In genomic region chr11:102755391-102755790, GRCm38 (mm10) we compare ENCODE assay signal across 29 mouse cellular contexts. TPM values are rescaled to one million over a fixed set of nuclear protein-coding genes. Genes with fewer than 3 reads are reported as not detected.
A peak's percentile ranks its signal among the peaks of the same experiment; 100 is the strongest.
DNase-seq lines count a peak whose midpoint lies in the region; ATAC-seq and TF ChIP-seq lines count a peak whose summit lies in the region.
"Had no signal": no experiment of that assay in that cellular context is flagged by ENCODE, and none has a peak within 500 bp of the region (broad histone marks: within the 10 kb centered on the region; RNA-seq: fewer than 3 reads in every experiment).

No protein-coding gene starts in this region.

- H3K9ac ChIP-seq in forebrain, embryonic 15.5 days (replicated peaks), result no peak overlapping the region
- H3K9ac ChIP-seq in hindbrain, embryonic 13.5 days, result no peak overlapping the region
- no peak overlapping the region for H3K9ac ChIP-seq in hindbrain, embryonic 14.5 days
- no peak overlapping the region for H3K9ac ChIP-seq in neural tube, embryonic 13.5 days
- no peak overlapping the region for H3K9ac ChIP-seq in hindbrain, postnatal 0 days (replicated peaks; ENCODE audit: low read length)
- H3K9ac ChIP-seq: embryonic facial prominence, embryonic 12.5 days; liver, embryonic 12.5 days; liver, postnatal 0 days; neural tube, embryonic 12.5 days had no signal

- H3K36me3 ChIP-seq in forebrain, embryonic 10.5 days (replicated peaks), result no peaks in the 10 kb centered on the region
- no peaks in the 10 kb centered on the region for H3K36me3 ChIP-seq in forebrain, embryonic 15.5 days
- H3K36me3 ChIP-seq in hindbrain, embryonic 13.5 days, result no peaks in the 10 kb centered on the region
- no peaks in the 10 kb centered on the region for H3K36me3 ChIP-seq in hindbrain, embryonic 14.5 days (replicated peaks; ENCODE audit: control insufficient read depth, insufficient read depth)
- H3K36me3 ChIP-seq in neural tube, embryonic 13.5 days, result no peaks in the 10 kb centered on the region
- H3K36me3 ChIP-seq in hindbrain, postnatal 0 days (ENCODE audit: insufficient read depth, low read length), result no peaks in the 10 kb centered on the region
- H3K36me3 ChIP-seq: embryonic facial prominence, embryonic 12.5 days; limb, embryonic 12.5 days; liver, embryonic 12.5 days; neural tube, embryonic 12.5 days had no signal

- peak overlapping the region; percentile 81; the same call in 1 of the 2 replicates for H3K27ac ChIP-seq in forebrain, embryonic 10.5 days
- no peak overlapping the region for H3K27ac ChIP-seq in forebrain, embryonic 15.5 days (replicated peaks)
- H3K27ac ChIP-seq in hindbrain, embryonic 13.5 days, result peak overlapping the region; percentile 61; the same call in 1 of the 2 replicates
- no peak overlapping the region for H3K27ac ChIP-seq in hindbrain, embryonic 14.5 days
- H3K27ac ChIP-seq in neural tube, embryonic 13.5 days (replicated peaks), result peak overlapping the region; percentile 71
- no peak overlapping the region for H3K27ac ChIP-seq in hindbrain, postnatal 0 days
- H3K27ac ChIP-seq: embryonic facial prominence, embryonic 12.5 days; limb, embryonic 12.5 days; liver, embryonic 12.5 days; neural tube, embryonic 12.5 days had no signal

- peaks cover 38% of the 10 kb centered on the region for H3K27me3 ChIP-seq in forebrain, embryonic 10.5 days (ENCODE audit: poor library complexity, severe bottlenecking)
- no peaks in the 10 kb centered on the region for H3K27me3 ChIP-seq in forebrain, embryonic 15.5 days
- peaks cover 9% of the 10 kb centered on the region; the same call in 1 of the 2 replicates for H3K27me3 ChIP-seq in hindbrain, embryonic 13.5 days
- no peaks in the 10 kb centered on the region for H3K27me3 ChIP-seq in hindbrain, embryonic 14.5 days (ENCODE audit: control insufficient read depth, insufficient read depth, low read length)
- H3K27me3 ChIP-seq in neural tube, embryonic 13.5 days, result 0 out of 2 replicates have a peak, but pooled peaks cover 5% of the 10 kb centered on the region
- H3K27me3 ChIP-seq in hindbrain, postnatal 0 days (ENCODE audit: insufficient read depth, low read length), result no peaks in the 10 kb centered on the region

- no peak for DNase-seq in forebrain, embryonic 10.5 days (ENCODE audit: extremely low spot score, low spot score)
- DNase-seq in hindbrain, embryonic 14.5 days (ENCODE audit: low spot score), result no peak
- no peak for DNase-seq in neural tube, embryonic 10.5 days (ENCODE audit: extremely low spot score, low spot score)
- DNase-seq in hindbrain, postnatal 0 days (ENCODE audit: low spot score), result peak; percentile 55
- no peak for DNase-seq in layer of hippocampus, adult 18-20 months (ENCODE audit: low spot score in 2 of 2)
- DNase-seq: adrenal gland, postnatal 36 days; B cell, adult 2 months; cerebellum, adult 11 months; cerebellum, postnatal 25 days; gastrocnemius, postnatal 25 days; heart, postnatal 36 days; kidney, adult 9 months; kidney, postnatal 10 days; layer of hippocampus, adult 9-11 months; liver, postnatal 0 days; lung, postnatal 36 days; midbrain, embryonic 14.5 days; spleen, adult 18-20 months; thymus, postnatal 14 days had no signal

- peak; percentile 48 for TF ChIP-seq CTCF in hindbrain, postnatal 0 days (IDR thresholded peaks at IDR 0.05; ENCODE audit: low read depth)

- no peak overlapping the region for H3K4me3 ChIP-seq in forebrain, embryonic 10.5 days
- no peak overlapping the region for H3K4me3 ChIP-seq in forebrain, embryonic 15.5 days
- no peak overlapping the region for H3K4me3 ChIP-seq in hindbrain, embryonic 13.5 days
- H3K4me3 ChIP-seq in hindbrain, embryonic 14.5 days (replicated peaks; ENCODE audit: low read length), result no peak overlapping the region
- H3K4me3 ChIP-seq in neural tube, embryonic 13.5 days, result no peak overlapping the region
- H3K4me3 ChIP-seq in hindbrain, postnatal 0 days (ENCODE audit: low read length), result no peak overlapping the region
- H3K4me3 ChIP-seq: embryonic facial prominence, embryonic 12.5 days; limb, embryonic 12.5 days; liver, embryonic 12.5 days; megakaryocyte, embryonic 14.5 days; neural tube, embryonic 12.5 days had no signal

- H3K4me1 ChIP-seq in forebrain, embryonic 10.5 days, result peaks cover 33% of the 10 kb centered on the region
- H3K4me1 ChIP-seq in forebrain, embryonic 15.5 days, result peaks cover 21% of the 10 kb centered on the region
- peaks cover 29% of the 10 kb centered on the region for H3K4me1 ChIP-seq in hindbrain, embryonic 13.5 days (replicated peaks)
- peaks cover 18% of the 10 kb centered on the region for H3K4me1 ChIP-seq in hindbrain, embryonic 14.5 days (replicated peaks; ENCODE audit: control insufficient read depth, insufficient read depth, low read length)
- H3K4me1 ChIP-seq in neural tube, embryonic 13.5 days (replicated peaks), result peaks cover 34% of the 10 kb centered on the region
- H3K4me1 ChIP-seq in hindbrain, postnatal 0 days (ENCODE audit: insufficient read depth, low read length), result peaks cover 16% of the 10 kb centered on the region

- H3K4me2 ChIP-seq in forebrain, embryonic 15.5 days (replicated peaks), result no peak overlapping the region
- H3K4me2 ChIP-seq in hindbrain, embryonic 13.5 days, result no peak overlapping the region
- H3K4me2 ChIP-seq in hindbrain, embryonic 14.5 days (replicated peaks), result no peak overlapping the region
- no peak overlapping the region for H3K4me2 ChIP-seq in neural tube, embryonic 13.5 days
- no peak overlapping the region for H3K4me2 ChIP-seq in hindbrain, postnatal 0 days (ENCODE audit: low read depth, low read length)
- H3K4me2 ChIP-seq: embryonic facial prominence, embryonic 12.5 days; heart, embryonic 11.5 days; liver, embryonic 12.5 days; neural tube, embryonic 12.5 days had no signal

- H3K9me3 ChIP-seq in forebrain, embryonic 10.5 days, result no peaks in the 10 kb centered on the region
- no peaks in the 10 kb centered on the region for H3K9me3 ChIP-seq in forebrain, embryonic 15.5 days
- H3K9me3 ChIP-seq in hindbrain, embryonic 13.5 days, result no peaks in the 10 kb centered on the region
- no peaks in the 10 kb centered on the region for H3K9me3 ChIP-seq in hindbrain, embryonic 14.5 days (ENCODE audit: control insufficient read depth, low read length)
- H3K9me3 ChIP-seq in neural tube, embryonic 13.5 days, result no peaks in the 10 kb centered on the region
- H3K9me3 ChIP-seq in hindbrain, postnatal 0 days (ENCODE audit: low read length), result no peaks in the 10 kb centered on the region
- H3K9me3 ChIP-seq: embryonic facial prominence, embryonic 12.5 days; limb, embryonic 12.5 days; liver, embryonic 12.5 days; megakaryocyte, embryonic 14.5 days; neural tube, embryonic 12.5 days had no signal

- ATAC-seq in forebrain, embryonic 15.5 days (replicated peaks), result no peak
- no peak for ATAC-seq in hindbrain, embryonic 13.5 days (ENCODE audit: low FRiP score)
- no peak for ATAC-seq in hindbrain, embryonic 14.5 days (ENCODE audit: low FRiP score)
- ATAC-seq in neural tube, embryonic 13.5 days (ENCODE audit: low read depth), result no peak
- ATAC-seq in hindbrain, postnatal 0 days, result peak; percentile 36; the same call in 1 of the 2 replicates
- ATAC-seq: intestine, postnatal 0 days; liver, embryonic 12.5 days had no signal

- WGBS in forebrain, embryonic 10.5 days, result 81% methylated on average over 7 of the region's 7 CpGs
- 60% methylated on average over 7 of the region's 7 CpGs for WGBS in forebrain, embryonic 15.5 days
- 69% methylated on average over 7 of the region's 7 CpGs for WGBS in hindbrain, embryonic 13.5 days
- 75% methylated on average over 7 of the region's 7 CpGs for WGBS in hindbrain, embryonic 14.5 days
- 73% methylated on average over 7 of the region's 7 CpGs for WGBS in neural tube, embryonic 13.5 days
- 65% methylated on average over 7 of the region's 7 CpGs for WGBS in hindbrain, postnatal 0 days

RNA-seq across cellular contexts. Expression of gene Adam11, which starts 5.8 kb away (rescaled TPM):
- 11.7 and 13.2 TPM in 2 replicates for polyA plus RNA-seq in forebrain, embryonic 10.5 days (2016; fragmentation: Nextera tagmentation; extraction: Ambion mirVana)
- polyA plus RNA-seq in forebrain, embryonic 15.5 days (2015; fragmentation: Nextera tagmentation; extraction: Ambion mirVana), result 22.1 and 25.6 TPM in 2 replicates
- polyA plus RNA-seq in hindbrain, embryonic 13.5 days (2015; fragmentation: Nextera tagmentation; extraction: Ambion mirVana), result 27.6 and 35.7 TPM in 2 replicates
- 19.2 and 24.1 TPM in 2 replicates for polyA plus RNA-seq in hindbrain, embryonic 14.5 days (2014; fragmentation: Nextera tagmentation; extraction: Ambion mirVana)
- polyA plus RNA-seq in neural tube, embryonic 13.5 days (2015; fragmentation: Nextera tagmentation; extraction: Ambion mirVana), result 40.1 and 47.0 TPM in 2 replicates
- total RNA-seq in hindbrain, postnatal 0 days (2014; rRNA removed), result 33.1 and 34.5 TPM in 2 replicates
- 17.2 and 17.8 TPM in 2 replicates for polyA plus RNA-seq in hindbrain, postnatal 0 days (2015; fragmentation: Nextera tagmentation; extraction: Ambion mirVana)
- total RNA-seq in layer of hippocampus, adult 18-20 months (2021), result 100 to 1,000 TPM; 166 to 185 TPM

RNA-seq across cellular contexts. Expression of gene Ccdc43, which starts 57.8 kb away (rescaled TPM):
- polyA plus RNA-seq in forebrain, embryonic 10.5 days (2016; fragmentation: Nextera tagmentation; extraction: Ambion mirVana), result 61.7 and 65.8 TPM in 2 replicates
- polyA plus RNA-seq in forebrain, embryonic 15.5 days (2015; fragmentation: Nextera tagmentation; extraction: Ambion mirVana), result 44.9 and 48.3 TPM in 2 replicates
- polyA plus RNA-seq in hindbrain, embryonic 13.5 days (2015; fragmentation: Nextera tagmentation; extraction: Ambion mirVana), result 38.4 and 39.4 TPM in 2 replicates
- 31.3 and 38.4 TPM in 2 replicates for polyA plus RNA-seq in hindbrain, embryonic 14.5 days (2014; fragmentation: Nextera tagmentation; extraction: Ambion mirVana)
- 33.4 and 43.0 TPM in 2 replicates for polyA plus RNA-seq in neural tube, embryonic 13.5 days (2015; fragmentation: Nextera tagmentation; extraction: Ambion mirVana)
- total RNA-seq in hindbrain, postnatal 0 days (2014; rRNA removed), result 16.6 and 22.5 TPM in 2 replicates
- 28.1 and 30.7 TPM in 2 replicates for polyA plus RNA-seq in hindbrain, postnatal 0 days (2015; fragmentation: Nextera tagmentation; extraction: Ambion mirVana)
- total RNA-seq in layer of hippocampus, adult 18-20 months (2021), result 10 to 100 TPM; 30.4 to 31.9 TPM

Comparison
In these comparisons a context has a peak if more than half of its experiments do, and no peak if none do; other contexts are left out.
1. H3K27ac ChIP-seq: peak in forebrain, embryonic 10.5 days (single experiment), hindbrain, embryonic 13.5 days (single experiment) and neural tube, embryonic 13.5 days (single experiment); none in forebrain, embryonic 15.5 days (single experiment), hindbrain, embryonic 14.5 days (single experiment) and hindbrain, postnatal 0 days (single experiment).